Mouse (Mus musculus) ZHBTc4 (cell line): Measurements from ENCODE around the gene Ssbp2.

ENCODE experiments used
- DNase-seq: peaks from one replicate; pipeline ENCODE4 v3.0.0-alpha.2; 2011; ENCODE audit warnings: low read depth, low spot score

Gene Ssbp2

DNA sequence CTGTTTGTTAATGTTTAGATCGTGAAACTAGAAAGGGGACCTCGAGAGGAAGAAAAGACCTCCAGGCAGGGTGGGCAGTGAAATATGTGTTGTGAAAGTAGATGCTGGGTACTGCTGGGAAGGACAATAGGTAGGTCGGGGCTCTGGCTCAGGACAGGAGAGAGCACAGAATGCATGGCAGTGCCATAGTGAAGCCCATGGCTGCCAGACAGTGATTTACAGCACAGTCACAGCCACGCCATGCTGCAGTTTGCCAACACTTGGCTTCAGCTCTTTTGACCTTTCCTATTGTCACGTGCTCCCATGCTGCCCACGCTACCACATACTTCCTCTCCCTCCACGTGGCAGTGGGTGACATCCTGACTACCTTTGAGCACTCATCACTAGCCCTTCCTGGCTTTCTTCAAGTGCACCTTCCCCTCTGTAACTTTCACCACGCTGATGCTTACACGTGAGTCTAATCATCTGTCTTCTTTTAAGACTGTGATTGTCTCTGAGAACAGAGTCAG lies 171.3 kb downstream of the Ssbp2 start:
- DNase-seq: no peak

DNA sequence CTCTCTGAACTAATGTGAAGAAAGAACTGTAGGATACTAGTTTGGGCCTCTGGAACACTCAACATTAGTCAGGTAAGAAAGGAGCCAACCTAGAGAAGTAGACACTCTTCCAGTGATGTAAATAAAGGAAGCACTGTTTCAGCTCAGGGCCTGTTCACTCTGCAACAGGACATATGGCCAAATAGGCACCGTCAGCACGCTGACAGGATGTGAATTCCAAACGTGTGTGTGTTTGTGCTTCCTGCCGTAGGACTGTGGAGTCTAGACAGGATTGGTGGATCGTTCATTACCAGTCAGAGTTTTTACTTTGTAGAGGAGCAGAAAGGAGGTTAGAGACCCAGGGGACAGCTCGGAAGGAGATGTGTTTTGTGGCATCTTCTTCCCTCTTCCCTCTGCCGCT lies 174.0 kb downstream of the Ssbp2 start:
- DNase-seq: no peak

DNA sequence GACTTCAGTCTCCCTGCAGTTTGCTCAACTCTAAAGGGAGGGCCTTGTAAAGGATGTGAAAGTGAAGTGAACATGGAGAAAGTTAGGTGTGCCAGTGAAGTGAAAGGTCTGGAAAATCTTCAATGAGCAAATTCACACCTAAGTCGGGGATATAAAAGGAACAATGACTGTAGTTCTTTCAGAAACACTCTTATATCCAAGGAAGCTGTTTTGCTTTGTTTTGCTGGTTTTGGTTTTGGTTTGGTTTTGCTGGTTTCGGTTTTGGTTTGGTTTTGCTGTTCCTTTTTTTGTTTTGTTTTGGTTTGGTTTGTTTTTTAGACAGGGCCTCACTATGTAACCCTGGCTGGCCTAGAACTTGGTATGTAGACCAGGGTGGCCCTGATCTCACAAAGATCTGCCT lies 175.9 kb downstream of the Ssbp2 start:
- no peak for DNase-seq

DNA sequence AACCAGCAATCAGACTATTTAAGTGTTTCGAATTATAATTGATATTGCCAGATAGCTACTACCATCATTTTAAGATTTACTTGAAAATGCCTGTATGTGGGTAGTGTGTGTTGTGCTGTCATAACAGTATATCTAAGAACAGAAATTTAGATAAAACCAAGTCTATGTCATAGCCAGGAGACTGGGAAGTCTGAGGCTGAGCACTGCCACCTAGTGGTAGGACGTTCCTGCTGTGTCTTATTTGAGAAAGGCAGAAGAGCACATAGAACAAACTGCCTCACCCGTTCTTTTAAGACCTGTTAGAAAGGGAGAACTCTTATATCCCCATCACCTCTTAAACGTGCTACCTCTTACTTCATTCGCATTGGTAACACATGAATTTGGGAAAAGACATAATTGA lies 176.7 kb downstream of the Ssbp2 start:
- peak; percentile 78 for DNase-seq

DNA sequence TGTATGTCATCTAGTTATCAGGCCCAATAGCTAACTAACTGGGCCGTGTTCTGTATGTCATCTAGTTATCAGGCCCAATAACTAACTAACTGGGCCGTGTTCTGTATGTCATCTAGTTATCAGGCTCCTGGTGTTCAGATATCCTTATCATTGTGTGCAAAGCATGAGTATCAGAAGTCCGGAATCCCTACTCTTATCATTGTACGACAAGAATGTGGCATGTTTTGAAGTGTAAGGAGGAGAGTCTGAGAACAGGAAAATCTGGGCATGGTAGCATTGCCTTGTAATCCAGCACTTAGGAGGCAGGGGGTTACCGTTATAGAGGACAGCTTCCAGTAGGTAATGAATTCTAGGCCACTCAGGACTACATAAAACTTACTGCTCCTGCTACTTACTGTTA lies 178.8 kb downstream of the Ssbp2 start:
- DNase-seq: no peak

DNA sequence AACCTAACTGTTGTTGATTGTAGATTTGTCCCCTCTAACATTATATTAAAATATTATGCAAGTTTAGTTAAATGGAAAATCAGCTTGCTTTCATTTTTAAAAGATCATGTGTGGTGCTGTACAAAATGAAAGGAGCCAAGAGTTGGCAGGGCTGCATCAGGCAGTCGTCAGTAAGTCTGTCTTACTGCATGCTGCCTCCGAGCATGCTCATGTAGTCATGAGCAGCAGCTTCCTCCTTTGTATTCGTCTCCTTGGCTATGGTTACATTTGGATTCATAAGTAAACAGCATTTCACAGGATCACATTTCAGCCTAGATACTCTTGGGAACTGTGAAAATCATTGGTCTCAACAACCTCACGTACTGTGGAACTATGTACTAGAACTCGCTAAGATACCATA lies 180.1 kb downstream of the Ssbp2 start:
- DNase-seq: no peak

DNA sequence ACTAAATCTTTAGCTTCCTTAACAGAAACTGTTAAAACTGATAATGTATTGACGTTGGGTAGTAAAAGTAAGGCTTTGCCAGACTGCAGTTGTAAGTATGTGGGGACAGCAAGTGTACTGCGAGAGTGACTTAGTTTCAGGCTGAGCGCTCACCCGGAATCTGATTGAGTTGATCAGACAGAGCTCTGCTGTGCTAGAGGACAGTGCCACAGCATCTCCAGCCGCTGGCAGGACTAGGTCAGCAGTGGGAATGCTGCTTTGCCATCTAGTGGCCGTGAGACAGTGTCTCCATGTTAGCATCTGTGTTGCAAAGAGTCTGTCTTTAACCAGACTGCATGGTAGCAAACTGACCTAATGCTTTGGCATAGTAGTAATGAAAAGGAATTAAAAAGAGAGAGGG lies 188.2 kb downstream of the Ssbp2 start:
- peak; percentile 30 for DNase-seq

DNA sequence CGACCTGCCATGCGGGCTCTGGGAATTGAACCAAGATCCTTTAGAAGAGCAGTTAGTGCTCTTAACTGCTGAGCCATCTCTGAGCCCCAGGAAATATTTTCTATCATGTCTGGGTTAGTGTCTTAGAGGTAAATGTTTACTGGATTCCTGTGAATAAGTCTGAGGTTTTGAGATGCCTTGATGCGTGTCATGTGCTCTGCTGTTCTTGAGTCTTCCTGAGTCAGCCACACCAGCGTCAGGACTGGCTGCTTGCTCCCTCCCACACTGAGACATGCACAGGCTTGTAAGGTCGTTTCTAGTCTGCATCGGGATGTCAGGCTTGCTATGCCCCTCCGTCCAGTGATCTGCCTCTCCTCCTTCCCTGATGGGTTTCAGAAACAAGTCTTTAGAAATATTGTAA lies 189.8 kb downstream of the Ssbp2 start:
- no peak for DNase-seq

DNA sequence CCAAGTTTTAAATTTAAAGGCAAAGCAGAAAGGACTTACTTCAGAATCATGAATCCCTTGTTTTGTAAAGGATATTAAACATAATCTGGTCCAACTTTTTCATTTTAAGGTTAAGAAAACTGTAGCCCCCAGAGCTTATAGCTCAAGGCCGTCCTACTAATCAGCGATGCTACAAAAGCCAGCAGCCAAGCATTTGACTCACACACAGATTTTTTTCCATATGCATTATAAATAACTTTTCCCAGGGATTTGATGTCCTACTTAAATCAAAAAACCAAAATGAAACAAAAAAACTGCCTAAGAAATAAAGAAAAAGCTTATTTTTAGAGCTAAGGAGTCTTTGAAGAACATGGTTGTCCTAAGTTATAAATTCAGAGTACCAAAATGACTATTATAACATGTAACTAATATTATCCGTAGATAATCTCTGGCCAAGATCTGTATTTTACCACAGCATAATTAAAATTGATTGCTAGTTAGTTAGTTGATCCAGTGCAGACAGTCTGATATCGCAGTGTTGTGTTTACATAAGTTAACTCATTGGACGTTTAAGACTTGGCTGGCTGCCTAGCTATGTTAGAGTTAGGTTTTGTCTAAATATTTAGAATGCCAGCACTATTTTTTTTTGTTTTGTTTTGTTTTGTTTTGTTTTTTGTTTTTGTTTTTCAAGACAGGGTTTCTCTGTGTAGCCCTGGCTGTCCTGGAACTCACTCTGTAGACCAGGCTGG lies 201.1 kb downstream of the Ssbp2 start:
- no peak for DNase-seq

DNA sequence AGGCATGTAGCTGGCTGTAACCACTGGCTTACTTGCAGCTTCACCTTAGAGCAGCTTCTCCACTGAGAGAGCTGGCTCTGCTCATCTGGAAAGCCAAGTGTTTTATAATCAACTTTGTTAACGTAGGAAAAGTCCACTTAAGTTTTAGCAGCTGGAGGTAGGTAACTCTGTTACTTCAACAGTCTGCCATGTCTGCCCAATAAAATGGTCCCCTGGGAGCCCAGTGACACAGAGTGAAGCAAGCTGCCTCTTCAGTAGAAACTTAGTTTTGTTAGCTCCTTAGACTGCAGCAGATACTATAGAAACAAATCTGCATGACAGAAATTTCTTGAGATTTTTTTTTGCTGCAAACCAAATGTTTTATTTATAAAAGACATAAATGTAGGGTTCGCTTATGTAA lies 202.7 kb downstream of the Ssbp2 start:
- no peak for DNase-seq

DNA sequence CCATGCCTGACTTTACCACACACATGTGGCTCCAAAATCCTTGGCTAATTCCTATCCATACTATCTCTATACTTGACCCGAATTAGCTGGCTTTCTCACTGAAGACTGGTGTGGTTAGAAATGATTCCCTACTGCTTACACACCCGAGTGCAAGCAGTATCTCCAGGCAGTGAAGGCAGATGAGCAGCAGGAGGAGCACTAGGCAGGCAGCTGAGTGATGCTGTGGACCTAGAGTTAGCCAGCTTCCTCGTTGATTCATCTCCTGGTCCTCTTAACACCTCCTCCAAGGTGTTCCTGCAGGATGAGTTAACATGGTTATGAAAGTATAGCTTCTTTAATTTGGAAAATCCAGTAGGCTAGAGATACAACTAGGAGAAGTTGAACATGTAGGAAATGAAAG lies 213.2 kb downstream of the Ssbp2 start:
- no peak for DNase-seq

DNA sequence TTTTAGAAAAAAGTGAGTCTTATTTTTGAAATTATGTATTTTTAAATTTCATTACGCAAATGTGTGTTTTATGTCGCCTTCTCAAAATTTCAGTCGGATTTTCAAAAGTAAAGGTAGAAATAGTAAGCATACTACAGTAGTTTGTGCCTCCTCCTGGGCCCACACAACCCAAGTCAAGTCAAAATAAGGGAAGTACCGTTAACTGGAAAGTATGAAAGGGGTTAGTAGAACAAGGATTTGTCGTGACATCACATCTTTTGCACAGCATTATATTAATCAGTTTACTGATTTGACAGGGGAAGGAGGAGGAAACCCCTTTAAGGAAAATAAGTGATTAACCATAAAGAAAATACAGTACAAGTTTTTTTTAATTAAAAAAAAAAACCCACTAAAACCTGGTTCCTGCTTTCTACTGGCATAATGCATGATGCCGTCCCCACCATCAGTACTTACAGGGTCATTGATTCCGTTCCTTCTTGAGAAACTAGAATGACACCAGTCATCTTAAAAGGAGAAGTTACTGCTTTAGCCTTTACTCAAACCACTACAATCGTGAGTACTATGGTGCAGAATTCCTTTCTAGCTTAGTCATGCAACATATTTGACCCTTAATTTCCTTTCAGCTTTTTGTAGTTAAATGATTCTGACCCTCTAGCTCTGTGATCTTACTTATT lies 220.8 kb downstream of the Ssbp2 start:
- DNase-seq: no peak

DNA sequence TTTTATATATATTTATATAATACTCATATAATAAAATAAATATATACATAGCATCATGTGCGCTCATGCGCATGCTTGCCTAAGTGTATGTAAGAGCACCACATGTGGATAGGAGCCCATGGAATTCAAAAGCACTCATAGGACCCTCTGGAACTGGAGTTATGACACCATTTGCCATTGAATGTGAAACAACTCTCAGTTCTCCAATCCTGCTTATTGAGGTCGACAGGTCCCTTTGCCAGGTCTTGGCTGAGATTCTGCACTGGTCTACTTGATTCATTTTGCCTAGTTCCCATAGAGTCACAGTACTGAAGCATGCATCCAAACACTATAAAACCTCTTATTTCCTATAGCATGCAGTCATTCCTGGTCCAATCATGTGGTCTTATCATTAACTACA lies 221.4 kb downstream of the Ssbp2 start:
- no peak for DNase-seq

DNA sequence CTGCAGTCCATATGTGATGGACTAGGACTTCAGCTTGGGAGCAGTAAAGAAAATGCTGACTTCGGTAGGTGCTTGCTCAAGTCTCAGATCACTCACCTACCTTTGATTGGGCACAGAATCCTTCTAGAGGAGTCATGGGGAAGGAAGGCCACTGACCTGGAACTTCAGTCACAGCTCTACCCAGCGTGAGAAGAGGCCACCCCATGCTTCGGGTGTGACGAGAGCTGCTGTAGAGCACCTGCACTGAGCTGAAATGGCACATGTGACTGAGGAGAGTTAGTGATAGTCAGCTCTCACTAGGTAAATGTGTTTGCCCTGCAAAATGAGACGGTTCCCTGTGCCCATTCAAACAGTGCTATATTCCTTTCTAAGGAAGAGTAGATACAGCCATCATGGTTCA lies 230.0 kb downstream of the Ssbp2 start:
- no peak for DNase-seq

DNA sequence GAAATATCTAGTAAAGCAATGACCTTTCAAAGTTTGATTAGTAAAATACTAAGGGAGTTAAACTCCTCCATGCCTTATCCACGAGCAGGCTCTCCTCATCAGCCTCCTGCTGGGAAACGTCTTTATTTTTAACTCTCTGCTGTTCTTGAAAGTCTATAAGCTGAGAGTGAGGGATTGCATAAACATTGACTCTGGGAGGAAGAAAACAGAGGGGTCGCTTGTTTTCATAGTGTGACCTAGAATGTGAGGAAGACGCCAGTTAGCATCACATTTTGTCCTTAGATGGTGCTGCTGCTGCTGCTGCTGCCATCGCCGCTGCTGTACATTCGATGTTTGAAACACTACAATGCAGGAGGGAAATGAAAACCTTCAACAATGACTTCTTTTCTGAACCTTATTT lies 233.5 kb downstream of the Ssbp2 start:
- no peak for DNase-seq

DNA sequence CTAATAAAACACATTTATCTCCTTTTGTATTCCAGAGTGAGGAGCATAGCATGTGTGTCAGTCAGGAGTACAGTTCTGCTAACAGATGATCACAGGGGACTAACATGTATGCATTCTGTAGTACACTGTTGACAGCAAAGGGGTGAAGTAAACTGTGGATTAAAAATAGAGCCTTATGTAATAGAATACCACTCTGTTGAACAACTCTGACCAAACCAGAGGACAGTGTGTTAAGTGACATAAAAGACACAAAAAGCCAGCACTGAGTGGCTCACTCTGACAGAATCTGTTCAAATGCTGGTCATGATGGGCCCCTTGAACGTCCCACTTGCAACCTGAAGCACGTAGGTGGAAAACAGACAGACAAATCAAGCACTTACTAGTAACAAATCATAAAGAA lies 235.3 kb downstream of the Ssbp2 start:
- DNase-seq: no peak

DNA sequence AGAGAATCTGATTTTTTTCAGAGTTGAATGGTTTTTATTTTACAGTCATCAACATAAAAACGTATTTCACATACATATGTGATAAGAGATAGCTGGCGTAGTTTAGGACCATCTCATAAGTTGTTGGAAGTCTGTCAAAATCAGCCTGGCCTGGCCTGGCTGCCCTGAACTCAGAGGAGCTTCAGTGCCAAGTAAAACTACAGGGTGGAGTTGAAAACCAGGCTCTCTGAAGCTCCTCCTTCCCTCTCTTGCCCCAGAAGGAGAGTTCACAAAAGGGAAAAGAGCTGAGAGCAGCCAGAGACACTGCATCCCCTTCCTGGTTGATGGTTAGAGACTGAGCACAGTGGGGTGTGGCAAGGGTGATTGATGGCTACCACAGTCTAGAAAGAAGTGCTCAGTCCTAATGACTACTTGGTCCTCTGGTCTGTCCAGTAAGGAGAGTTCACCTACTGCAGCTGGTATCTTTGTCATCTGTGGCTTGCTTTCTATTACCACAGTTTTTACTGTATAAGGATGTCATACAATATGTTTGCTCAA lies 236.1 kb downstream of the Ssbp2 start:
- no peak for DNase-seq

DNA sequence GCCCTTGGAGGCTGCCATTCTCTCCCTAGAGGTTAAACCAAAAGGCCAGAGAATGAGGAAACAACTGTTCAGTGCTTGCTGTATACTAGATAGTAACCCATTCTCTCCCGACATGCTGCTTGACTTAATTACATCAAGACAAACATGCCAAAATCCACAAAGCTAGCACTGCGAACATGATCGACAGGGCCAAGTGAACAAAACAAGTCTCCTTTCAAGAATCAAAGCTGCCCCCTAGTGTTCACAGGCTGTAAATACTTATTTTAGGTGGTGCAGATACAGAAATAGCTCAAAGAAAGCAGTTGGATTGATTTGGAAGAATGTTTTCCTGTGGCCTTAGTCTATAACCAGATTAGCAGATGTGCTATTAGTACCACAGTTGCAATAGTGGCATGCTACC lies 236.9 kb downstream of the Ssbp2 start:
- peak; percentile 68 for DNase-seq

DNA sequence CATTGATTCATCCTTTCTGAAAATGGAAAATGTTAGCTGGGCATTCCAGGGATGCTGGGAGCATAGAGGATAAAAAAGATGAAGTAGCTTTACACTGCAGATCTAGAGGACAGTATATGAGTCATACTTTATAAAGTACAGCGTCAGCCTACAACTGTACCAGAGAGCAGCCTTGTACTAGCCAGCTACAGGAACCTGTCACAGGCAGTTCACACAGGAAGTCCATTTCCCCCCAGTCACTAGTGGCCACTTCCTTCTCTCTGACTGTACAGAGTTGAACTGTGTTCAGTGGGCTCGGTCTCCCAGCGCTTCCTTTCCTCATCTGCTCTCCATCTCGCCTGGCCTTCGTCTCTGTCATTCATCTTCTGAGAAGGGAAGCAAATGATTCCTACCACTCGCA lies 242.3 kb downstream of the Ssbp2 start:
- no peak for DNase-seq

DNA sequence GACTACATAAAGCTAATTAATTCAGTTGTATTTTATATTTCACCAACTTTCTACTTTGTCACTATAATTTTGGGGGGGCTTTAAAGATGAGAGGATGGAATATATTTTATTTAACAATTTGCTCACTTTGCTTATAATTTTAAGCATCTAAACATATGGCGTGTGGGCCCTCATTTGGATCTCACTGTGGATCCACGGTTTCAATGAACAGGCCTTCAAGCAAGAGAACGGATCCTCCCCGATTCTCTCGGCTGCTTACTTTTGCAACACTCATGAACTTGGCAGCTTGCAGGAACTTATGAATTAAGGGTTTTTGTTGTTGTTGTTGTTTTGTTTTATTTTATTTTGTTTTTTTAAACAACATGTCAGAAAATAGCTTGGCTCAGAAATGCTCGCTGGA lies 259.4 kb downstream of the Ssbp2 start:
- no peak for DNase-seq

DNA sequence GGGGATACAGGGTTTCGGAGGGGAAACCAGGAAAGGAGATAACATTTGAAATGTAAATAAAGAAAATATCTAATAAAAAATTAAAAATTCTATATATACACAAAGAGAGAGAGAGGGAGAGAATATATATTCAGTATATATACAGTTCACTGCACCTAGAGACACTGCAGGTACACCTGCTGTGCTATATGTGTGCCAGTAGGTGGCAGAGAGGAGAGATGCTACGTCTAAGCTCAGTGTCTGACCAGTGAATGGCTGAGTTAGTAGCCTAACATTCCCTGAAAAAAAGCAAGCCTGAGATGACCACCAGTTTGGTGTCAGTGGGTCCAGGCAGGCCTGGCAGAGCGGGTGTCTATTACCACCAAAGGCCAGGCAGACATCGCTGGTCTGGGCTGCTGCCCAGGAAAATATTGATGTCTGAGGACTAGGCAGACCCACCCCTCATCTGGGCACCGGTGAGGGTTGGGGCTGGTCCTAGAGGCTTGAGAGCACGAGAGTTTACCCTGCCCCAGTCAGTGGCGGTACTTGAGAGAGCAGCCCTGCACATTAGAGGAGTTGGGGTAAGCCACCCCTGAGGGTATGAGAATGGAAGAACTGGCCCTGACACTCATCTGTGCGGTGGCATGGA lies 263.1 kb downstream of the Ssbp2 start:
- peak; percentile 57 for DNase-seq

DNA sequence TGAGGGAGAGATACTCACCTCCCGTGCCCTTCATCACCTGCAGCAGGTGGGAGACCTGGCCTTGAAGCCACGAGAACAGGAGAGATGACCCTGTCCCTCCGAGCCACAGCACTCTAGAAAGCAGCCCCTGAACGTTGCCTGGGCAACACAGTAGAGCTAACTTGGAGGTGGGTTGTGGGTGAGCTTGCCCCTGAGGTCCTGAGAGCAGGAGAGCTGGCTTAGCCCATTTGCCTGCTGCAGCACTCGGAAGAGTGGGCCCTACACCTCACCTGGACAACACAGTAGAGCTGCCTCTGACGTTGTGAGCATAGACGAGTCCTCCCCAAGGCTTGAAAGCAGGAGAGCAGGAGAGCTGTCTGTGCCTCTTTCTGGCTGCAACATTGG lies 263.6 kb downstream of the Ssbp2 start:
- no peak for DNase-seq

DNA sequence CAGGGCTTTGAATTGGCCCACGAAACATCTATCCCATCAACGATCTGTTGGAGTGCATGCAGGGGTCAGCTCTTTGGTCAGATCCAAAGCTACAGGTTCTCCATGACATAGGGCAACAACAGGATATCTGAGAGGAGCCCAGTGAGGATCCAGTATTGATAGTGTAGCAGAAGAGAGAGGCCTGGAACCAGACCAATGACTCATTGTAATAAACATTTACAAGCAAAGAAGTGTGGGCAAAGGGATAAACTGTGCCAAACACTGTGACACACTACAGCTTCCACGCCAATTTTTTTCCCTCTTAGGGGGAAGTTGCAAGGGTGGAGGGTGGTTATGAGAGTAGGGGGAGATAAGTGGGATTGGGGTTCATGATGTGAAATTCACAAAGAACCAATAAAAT lies 264.1 kb downstream of the Ssbp2 start:
- DNase-seq: no peak
